Mouse (Mus musculus) frontal cortex, postnatal 25 days (tissue): ENCODE results near the gene Slc39a11.

Source experiments
- DNase-seq, 2 experiments: peaks; one replicate each; pipeline ENCODE4 v3.0.0; 2022; ENCODE audit warnings: low spot score in 2 of 2

Gene Slc39a11

DNA sequence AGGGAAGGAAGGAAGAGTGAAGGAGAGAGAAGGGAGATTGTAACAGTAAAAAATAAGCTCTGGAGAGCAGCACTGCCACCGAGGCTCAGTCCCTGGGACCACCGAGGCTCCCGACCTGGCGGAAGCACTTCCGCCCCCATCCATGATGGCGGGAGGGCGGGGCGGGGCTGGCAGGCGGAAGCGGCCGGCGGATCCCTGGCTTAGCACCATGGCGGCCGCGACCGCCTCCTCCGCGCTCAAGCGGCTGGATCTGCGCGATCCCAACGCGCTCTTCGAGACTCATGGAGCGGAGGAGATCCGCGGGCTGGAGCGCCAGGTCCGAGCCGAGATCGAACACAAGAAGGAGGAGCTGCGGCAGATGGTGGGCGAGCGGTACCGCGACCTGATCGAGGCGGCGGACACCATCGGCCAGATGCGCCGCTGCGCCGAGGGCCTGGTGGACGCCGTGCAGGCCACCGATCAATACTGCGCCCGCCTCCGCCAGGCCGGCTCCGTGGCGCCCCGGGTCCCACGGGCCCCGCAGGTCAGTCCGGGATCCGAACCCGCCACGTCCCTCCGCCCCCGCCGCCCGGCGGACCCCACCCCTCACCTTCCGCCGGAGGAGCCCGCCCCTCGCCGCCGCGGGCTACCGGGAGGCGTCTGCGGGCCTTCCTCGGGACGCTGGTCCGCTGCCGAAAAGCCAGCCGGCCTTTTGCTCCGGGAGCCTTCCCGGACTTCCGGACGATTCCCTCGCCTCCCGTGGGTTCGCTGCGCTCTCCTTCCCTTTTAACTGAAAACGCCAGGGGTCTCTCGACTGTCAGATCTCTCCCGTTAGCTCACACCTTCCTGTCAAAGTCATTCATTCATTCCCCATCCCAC lies at the start of gene Slc39a11:
Slc39a11 (minus strand) TSS at position 727 of the 858 bp plus-strand sequence.
- no peak for DNase-seq

GRCm38 (mm10) chr11:113699643-113700042 lies 49.8 kb upstream of the Slc39a11 start:
- no peak for DNase-seq

- no peak for DNase-seq
Observed at GRCm38 (mm10) chr11:113698013-113698545, 48.2 kb upstream of the Slc39a11 start.

DNA sequence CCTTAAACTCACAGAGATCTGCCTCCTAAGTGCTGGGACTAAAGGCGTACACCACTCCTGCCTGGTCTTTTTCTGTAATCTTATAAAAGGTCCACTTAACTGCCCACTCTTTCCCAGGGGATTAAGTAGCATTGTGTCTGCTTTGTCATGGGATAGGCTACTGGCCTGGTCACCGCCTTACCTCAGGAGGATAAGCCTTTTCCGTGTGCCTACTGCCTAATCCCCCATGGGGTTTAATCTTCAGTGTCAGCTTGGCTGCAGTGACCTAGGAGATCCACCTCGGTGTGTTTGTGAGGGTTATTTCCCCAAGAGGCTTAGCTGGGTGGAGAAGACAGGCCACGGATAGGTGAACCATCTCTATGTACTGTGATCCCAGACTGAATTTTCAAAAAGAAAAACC lies 47.7 kb upstream of the Slc39a11 start:
- no peak for DNase-seq

DNA sequence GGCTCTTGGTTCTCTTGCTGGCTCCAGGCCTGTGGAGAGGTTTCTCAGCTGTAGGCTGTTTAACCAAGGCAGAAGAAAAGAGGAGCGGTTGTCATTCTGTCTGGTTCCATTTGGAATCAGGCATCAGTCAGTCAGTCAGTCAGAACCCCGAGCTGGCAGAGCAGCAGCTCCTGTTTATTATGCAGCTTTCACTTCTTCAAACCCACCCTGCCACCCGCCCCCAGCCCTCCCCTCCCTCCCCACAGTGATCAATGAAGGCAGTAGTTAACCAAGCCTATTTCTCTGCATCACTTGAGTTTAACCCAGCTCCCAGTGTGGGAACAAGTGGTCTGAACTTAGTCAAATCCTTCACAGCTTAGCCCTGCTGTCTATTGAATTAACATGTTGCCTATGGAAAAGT lies 42.0 kb upstream of the Slc39a11 start:
- DNase-seq = no peak

DNA sequence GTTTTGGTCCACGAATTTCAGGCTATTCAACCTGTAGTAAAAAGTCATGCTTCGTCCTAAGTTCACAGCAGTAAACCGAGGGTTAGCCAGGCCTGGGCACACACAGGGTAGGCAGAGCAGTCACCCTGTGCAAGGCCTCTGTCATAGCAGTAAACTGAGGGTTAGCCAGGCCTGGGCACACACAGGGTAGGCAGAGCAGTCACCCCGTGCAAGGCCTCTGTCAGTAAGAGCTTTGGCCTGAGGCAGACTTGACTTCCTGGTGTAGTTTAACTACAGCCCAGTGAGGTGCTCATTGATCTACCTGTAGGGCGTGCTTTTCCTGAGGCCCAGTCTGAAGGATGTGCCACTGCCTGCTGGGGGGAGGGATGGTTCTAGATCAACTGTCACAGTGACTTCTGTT lies 41.4 kb upstream of the Slc39a11 start:
- DNase-seq = no peak

- no peak for DNase-seq
Observed at GRCm38 (mm10) chr11:113690506-113690905, 40.6 kb upstream of the Slc39a11 start.

DNA sequence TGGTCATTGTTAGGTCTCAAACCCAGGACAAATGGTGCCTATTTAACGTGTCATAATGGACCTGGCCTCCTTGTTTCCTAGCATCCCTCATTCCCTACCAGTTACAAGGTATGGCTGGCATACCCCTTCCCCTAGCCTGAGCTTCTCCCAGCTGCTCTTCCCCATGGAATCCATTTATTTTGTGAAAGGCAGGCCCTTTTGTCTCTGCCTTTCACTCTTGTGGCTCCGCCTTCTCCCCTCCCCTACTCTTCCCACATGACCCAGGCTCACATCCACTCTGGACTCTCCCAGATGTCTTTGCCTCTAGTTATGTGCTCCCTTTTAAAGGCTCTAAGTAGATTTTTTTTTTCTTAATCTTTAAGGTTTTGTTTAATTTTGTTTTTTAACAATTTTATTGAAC lies 37.2 kb upstream of the Slc39a11 start:
- DNase-seq = no peak

DNA sequence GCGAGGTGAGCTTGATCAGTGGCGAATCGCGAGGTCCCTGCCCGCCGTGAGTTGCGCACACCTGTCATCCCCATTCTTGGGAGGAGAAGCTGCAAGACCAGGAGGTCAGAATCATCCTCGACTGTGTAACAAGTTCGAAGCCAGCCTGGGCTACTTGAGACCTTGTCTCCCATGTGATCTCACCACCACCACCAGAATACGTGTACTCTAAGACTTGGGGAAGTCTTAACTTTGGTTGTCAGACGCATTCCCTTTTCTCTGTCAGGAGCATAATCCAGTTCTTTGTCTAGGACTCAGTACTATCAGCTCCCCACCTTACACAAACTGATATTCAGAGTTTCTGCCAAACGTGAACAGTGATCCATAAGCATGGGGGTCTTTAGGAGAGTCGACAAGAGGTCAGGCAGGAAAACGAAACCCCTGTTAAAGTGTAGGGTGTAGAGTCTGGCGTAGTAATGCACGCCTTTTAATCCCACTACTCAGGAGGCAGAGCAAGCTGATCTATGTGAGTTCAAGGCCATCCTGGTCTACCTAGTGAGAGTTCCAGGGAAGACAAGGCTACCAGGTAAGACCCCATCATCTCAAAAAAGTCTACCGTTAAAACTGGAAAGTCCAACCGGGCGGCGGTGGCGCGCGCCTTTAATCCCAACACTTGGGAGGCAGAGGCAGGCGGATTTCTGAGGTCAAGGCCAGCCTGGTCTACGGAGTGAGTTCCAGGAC lies 35.0 kb upstream of the Slc39a11 start:
- DNase-seq = no peak

GRCm38 (mm10) chr11:113683957-113684706 lies 34.3 kb upstream of the Slc39a11 start, which contains the start of the genes Fam104a and D11Wsu47e:
Fam104a (minus strand) TSS chr11:113684155.
D11Wsu47e (plus strand) TSS chr11:113684412.
- peak; percentile 93 to 96 for DNase-seq

GRCm38 (mm10) chr11:113683627-113683956 lies 33.7 kb upstream of the Slc39a11 start:
- DNase-seq = no peak

- DNase-seq = no peak
Observed at GRCm38 (mm10) chr11:113682897-113683626, 33.2 kb upstream of the Slc39a11 start.

DNA sequence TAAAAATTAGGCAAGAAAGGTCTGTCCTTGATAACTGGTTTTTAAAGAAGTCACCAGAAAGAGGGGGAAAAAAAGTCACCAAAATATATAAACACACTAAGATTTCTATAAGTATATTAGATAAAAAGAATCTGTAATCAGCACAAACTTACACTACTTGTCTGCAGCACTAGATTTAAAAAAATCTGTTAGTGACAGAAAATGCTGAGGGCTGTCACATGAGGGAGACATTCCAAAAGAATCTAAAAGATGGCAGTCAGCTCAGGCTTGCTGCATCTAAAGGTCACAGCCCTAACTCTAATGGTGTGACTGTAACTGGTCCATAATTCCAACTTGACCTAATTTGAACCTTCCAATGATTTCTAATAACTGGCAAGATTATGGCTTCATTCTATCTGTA lies 32.1 kb upstream of the Slc39a11 start:
- no peak for DNase-seq

DNA sequence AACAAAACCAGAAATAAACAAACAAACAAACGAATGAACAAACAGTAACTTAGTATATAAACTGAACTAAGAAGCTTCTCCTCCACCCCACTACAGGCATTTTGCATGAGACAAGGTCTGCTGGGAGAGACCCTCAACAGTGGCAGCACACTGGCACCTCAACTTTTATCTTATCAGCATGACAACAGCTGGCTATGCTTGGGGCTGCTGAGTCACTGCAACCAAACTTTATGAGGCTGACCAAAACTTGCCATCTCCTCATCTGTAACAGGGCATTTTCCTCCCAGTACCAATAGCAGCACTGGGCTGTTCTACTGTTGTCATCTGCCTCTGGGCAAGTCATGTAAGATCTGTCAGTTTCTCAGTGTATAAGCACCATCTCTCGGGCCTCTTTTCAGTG lies 31.1 kb upstream of the Slc39a11 start:
- no peak for DNase-seq

GRCm38 (mm10) chr11:113678373-113678772 lies 28.5 kb upstream of the Slc39a11 start:
- no peak for DNase-seq

GRCm38 (mm10) chr11:113677378-113677777 lies 27.5 kb upstream of the Slc39a11 start:
- no peak for DNase-seq

GRCm38 (mm10) chr11:113676847-113677246 lies 27.0 kb upstream of the Slc39a11 start:
- no peak for DNase-seq

DNA sequence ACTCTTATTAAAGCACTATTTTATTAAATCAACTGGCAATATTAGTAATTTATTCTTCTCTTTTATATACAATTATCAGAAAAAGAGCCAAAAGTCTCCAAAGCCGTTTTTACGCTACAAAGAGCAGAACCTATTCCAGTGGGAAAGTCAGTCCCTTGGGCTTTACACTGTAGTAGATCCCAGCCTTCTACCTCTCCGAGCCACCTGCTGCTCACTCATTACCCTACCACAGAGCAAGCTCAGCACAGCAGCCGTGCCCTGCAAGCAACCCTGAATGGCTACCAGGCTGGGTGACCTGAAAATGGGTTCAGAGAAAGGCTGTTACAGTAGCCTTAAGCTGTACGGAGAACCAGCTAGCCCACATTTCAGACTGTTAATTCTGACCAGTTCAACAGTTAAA lies 24.7 kb upstream of the Slc39a11 start:
- DNase-seq = no peak

DNA sequence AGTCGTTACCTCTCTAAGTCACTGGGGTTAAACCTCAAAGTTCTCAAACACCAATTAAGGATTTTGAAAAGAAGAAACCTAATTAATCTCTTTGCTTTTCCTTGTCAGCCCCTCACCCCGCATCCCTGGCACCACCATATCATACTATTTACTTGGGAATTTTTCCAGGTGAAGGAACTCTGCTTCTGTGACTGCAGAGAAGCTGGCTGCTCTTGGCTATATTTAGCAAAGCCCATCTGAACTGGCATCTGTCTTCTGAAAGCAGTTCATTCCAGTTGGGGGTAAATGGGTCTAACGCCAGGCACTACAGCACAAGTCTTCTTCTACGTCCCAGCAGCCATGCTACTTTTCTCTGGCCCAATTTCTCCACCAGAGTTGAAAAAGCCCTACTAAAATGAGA lies 23.7 kb upstream of the Slc39a11 start:
- DNase-seq = no peak

DNA sequence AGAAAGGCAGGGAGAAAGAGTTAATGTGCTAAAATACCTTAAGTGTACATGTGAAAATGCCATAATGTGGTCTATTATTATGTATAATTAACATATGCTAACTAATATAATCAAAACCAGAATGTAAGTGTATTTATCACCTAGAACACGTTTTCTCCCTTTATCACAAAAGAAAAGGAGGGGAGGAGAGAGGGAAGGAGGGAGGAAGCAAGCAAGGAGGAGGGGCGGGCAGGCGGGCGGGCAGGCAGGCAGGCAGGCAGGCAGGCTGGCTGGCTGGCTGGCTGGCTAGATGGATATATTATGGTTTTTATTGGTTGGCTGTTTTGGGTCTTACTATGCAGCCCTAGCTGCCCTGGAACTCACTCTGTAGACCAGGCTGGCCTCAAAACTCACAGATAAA lies 19.8 kb upstream of the Slc39a11 start:
- DNase-seq = no peak

GRCm38 (mm10) chr11:113668857-113669256 lies 19.0 kb upstream of the Slc39a11 start:
- DNase-seq = no peak
